Mouse (Mus musculus) B cell, adult 67 days (primary cell): ENCODE data around the gene Fermt1. TPM values are rescaled to one million over a fixed set of nuclear protein-coding genes. Genes with fewer than 3 reads are reported as not detected.

ENCODE experiments used
- total RNA-seq, 2 experiments: library from RNA; stranded (reverse); gene quantifications; 4 replicates each; pipeline ENCODE4 v1.2.4; 2023

The Fermt1 gene
- not detected for total RNA-seq

DNA sequence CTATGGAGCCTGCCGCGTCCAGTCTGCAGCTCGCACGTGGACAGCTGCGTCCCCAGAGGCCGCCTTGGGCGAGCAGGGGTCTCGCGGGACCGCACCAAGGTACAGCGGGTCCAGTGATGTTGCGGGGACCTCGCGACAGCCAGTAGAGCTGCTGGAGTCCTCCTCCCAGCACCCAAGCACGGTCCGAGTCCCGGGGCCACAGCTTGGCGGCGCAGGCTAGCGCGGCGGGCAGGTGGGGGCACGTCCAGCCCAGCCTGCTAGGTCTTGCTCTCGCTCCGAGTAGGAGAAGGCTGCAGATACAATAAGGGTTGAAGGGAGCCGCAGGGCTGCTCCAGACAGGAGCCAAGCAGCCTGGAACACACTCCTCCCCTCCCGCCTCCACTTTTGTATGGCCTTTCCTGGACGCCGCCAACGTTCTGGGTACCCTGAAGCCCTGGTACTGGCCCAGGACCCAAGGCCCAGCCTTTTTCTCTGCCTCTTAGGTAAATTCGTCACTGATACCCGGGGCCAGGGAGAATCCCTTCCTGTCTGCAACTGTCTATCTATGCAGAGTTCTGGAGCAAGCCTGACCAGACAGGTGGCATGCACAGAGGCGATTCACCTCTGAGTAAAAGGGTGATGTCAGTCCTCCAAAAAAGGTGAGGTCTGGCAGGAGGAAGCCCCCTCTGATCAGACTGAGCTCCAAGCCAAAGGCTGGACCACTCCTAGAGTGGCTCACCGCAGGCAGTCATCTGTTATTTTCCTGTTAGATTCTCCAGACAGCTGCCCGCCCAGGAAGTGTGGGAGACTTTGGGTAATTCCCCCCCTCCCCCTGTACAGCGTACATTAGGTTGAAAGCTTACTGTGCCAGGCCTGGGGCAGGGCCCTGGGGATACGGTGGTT, at the start of gene Fermt1:
Gene Fermt1 (minus strand): TSS at position 581 of the 882 bp plus-strand sequence.

DNA sequence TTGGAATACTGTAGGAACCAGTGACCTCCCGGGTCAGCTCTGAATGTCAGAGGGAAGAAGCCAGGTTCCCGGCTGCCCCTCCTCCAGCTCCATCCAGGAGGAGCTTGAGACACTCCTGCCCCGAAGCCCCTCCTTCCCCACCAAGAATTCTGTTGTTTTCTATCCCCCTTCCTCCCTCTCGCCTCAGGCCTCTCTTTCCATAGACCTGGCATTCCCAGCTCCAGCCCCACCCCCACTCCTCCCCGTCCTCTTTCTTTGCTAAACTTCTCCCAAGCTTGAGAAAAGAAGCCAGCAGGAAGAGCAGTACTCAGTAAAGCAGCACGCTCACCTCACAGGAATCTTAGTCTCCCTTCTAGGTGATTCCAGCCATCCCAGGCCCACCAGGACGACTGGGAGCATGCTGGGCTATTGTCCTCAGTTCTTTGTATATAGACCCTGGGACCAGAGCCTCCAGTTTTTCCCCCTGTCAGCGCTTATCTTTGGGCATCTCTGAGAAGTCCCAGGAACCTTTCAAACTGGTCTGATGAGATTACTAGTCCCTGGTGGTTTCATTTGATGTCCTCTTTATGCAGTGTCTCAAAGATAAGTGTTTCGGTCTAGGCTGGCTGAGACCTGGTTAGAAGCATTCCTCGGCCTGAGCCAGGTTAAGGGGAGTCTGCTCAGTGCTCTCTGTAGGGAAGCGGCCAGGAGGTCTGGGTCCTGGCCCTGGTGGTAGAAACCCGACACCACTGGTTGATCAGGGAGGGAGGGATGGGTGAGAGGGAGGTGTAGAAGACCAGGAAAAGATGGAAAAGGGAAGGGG, 64.7 kb downstream of the Fermt1 start, which contains the start of gene Lrrn4:
Gene Lrrn4 (minus strand): TSS at position 48 of the 802 bp plus-strand sequence.

Other genes starting within 250 kb of the Fermt1 start
- gene Chgb, start 164.6 kb downstream of the Fermt1 start, total RNA-seq, result not detected
- 10 to 100 TPM; 40.2 to 47.7 TPM for gene Trmt6, start 129.9 kb downstream of the Fermt1 start, total RNA-seq
- gene Mcm8, start 129.8 kb downstream of the Fermt1 start, total RNA-seq, result 1 to 10 TPM; 5.4 to 8.7 TPM
- gene Crls1, start 99.2 kb downstream of the Fermt1 start, total RNA-seq, result 10 to 100 TPM; 11.8 to 15.0 TPM
- gene Lrrn4, start 65.0 kb downstream of the Fermt1 start, total RNA-seq, result under 1 TPM; 0.29 to 0.33 TPM